Mouse (Mus musculus): ENCODE results near the gene St5.

- TF ChIP-seq NRF1 (IDR thresholded peaks at IDR 0.05; ENCODE audit: insufficient read depth, low read depth, low read length, poor library complexity, severe bottlenecking) (no peak), CHD2 (IDR thresholded peaks at IDR 0.05; ENCODE audit: low read length) (no peak), POLR2A (IDR thresholded peaks at IDR 0.05; ENCODE audit: control insufficient read depth in 1 of 2, insufficient read depth in 1 of 2, low read depth in 1 of 2, low read length in 2 of 2, poor library complexity in 1 of 2) (no peak), ZC3H11A (IDR thresholded peaks at IDR 0.05; ENCODE audit: low read depth, low read length) (no peak), CTCF (IDR thresholded peaks at IDR 0.05 in 2 of 3, conservative IDR thresholded peaks at IDR 0.05 in 1 of 3; ENCODE audit: control insufficient read depth in 1 of 3, insufficient read depth in 1 of 3, low read depth in 2 of 3, low read length in 3 of 3, poor library complexity in 1 of 3, severe bottlenecking in 1 of 3) (no peak), CHD1 (IDR thresholded peaks at IDR 0.05; ENCODE audit: low read depth, low read length) (no peak), TCF12 (IDR thresholded peaks at IDR 0.05; ENCODE audit: low read depth, low read length) (no peak), MAX (IDR thresholded peaks at IDR 0.05; ENCODE audit: low read length) (no peak)
These were observed 169.5 kb downstream of the St5 start for GRCm38 (mm10) chr7:109533888-109534287.
